ENCODE assay signal across 18 mouse cellular contexts in the genomic region with DNA sequence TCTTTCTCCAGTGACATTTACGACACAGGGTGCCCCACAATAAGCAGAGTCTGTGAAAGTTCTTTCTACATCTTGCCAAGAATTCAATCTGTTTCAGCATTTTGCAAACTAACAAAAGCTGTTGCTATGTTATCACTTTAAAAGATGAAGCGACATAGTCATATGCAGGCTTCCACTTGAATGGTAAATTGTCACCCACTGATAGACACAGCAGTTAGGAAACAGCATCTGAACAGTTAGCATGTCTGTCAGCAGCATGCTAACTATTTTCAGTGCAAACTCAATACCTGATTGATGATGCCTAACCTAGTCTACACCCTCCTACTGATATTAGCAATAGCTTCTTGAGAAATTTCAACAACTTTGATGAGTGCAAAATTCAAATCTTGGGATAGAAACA.
"Had no signal": no experiment of that assay in that cellular context is flagged by ENCODE, and none has a peak within 500 bp of the region (broad histone marks: within the 10 kb centered on the region; RNA-seq: fewer than 3 reads in every experiment).

No protein-coding gene starts in this region.

- H3K36me3 ChIP-seq: midbrain, embryonic 10.5 days; midbrain, embryonic 12.5 days; neural tube, embryonic 13.5 days; neural tube, embryonic 15.5 days had no signal

- ATAC-seq: midbrain, embryonic 16.5 days had no signal

- H3K9ac ChIP-seq: lung, embryonic 14.5 days; midbrain, embryonic 12.5 days; neural tube, embryonic 13.5 days; neural tube, embryonic 15.5 days had no signal

- H3K4me1 ChIP-seq: midbrain, embryonic 10.5 days; midbrain, embryonic 12.5 days; neural tube, embryonic 13.5 days; neural tube, embryonic 15.5 days had no signal

- H3K9me3 ChIP-seq: midbrain, embryonic 10.5 days; midbrain, embryonic 12.5 days; neural tube, embryonic 13.5 days; neural tube, embryonic 15.5 days had no signal

- H3K27me3 ChIP-seq: midbrain, embryonic 12.5 days; neural tube, embryonic 13.5 days; neural tube, embryonic 15.5 days had no signal

- DNase-seq: lung, embryonic 14.5 days; lung, postnatal 10 days; lung, postnatal 4 days; midbrain, embryonic 14.5 days; retina, postnatal 1 day; right cerebral cortex, adult 18-20 months; right cerebral cortex, postnatal 25 days; right cerebral cortex, postnatal 4 days; spleen, adult 18-20 months; thymus, adult 18-20 months; thymus, postnatal 14 days; thymus, postnatal 36 days had no signal

- H3K4me3 ChIP-seq: midbrain, embryonic 10.5 days; midbrain, embryonic 12.5 days; myocyte; neural tube, embryonic 13.5 days; neural tube, embryonic 15.5 days had no signal

- H3K4me2 ChIP-seq: lung, embryonic 14.5 days; midbrain, embryonic 12.5 days; neural tube, embryonic 13.5 days; neural tube, embryonic 15.5 days had no signal

- H3K27ac ChIP-seq: midbrain, embryonic 10.5 days; midbrain, embryonic 12.5 days; neural tube, embryonic 13.5 days; neural tube, embryonic 15.5 days had no signal
